Mouse (Mus musculus) right cerebral cortex, postnatal 25 days (tissue): ENCODE measurements around the gene Zkscan1.

Experiments used
- DNase-seq: peaks from one replicate; pipeline ENCODE4 v3.0.0; 2022

Gene Zkscan1

GRCm38 (mm10) chr5:138117199-138118015 is 32.5 kb downstream of the Zkscan1 start:
- no peak for DNase-seq

DNA sequence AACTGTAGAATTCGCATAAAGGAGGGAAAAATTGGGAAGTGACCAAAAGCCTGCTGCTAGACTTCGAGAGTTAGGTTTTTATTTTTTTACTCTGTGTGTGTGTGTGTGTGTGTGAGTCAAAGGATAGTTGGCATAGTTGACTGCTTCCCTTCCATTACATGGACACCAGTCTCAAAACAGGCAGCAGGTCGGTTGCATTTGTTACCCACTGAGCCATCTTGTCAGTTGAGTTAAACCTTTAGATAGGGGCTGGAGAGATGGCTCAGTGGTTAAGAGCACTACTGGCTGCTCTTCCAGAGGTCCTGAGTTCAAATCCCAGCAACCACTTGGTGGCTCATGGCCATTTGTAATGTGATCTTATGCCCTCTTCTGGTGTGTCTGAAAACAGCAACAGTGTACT is 33.2 kb downstream of the Zkscan1 start:
- DNase-seq: no peak

- no peak for DNase-seq
These were observed 47.7 kb downstream of the Zkscan1 start for GRCm38 (mm10) chr5:138132425-138133064.

GRCm38 (mm10) chr5:138137257-138137656 is 52.4 kb downstream of the Zkscan1 start:
- DNase-seq: no peak

- no peak for DNase-seq
These were observed 53.2 kb downstream of the Zkscan1 start for GRCm38 (mm10) chr5:138137935-138138549.

GRCm38 (mm10) chr5:138138585-138138984 is 53.7 kb downstream of the Zkscan1 start:
- no peak for DNase-seq

DNA sequence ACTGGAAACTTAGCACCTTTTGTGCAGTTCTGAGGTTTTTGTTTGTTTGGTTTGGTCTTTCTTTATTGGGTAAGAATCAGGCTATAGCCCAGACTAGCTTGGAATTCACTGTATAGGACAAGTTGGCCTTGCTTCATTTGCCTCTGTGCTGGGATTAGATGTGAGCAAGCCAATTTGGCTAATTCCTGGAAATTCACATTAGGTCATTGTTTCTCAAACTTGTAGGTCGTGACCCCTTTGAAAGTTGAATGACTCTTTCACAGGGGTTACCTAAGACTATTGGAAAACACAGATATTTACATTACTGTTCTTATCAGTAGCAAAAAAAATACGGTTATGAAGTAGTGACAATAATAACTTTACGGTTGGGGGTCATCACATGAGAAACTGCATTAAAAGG is 69.5 kb downstream of the Zkscan1 start:
- DNase-seq: no peak

- DNase-seq: peak; percentile 88
These were observed 70.6 kb downstream of the Zkscan1 start, which contains the start of gene Zfp113 for GRCm38 (mm10) chr5:138155443-138155976. Gene Zfp113 (minus strand): TSS chr5:138155744.
